Mouse (Mus musculus): ENCODE measurements around the gene Gns.

DNA sequence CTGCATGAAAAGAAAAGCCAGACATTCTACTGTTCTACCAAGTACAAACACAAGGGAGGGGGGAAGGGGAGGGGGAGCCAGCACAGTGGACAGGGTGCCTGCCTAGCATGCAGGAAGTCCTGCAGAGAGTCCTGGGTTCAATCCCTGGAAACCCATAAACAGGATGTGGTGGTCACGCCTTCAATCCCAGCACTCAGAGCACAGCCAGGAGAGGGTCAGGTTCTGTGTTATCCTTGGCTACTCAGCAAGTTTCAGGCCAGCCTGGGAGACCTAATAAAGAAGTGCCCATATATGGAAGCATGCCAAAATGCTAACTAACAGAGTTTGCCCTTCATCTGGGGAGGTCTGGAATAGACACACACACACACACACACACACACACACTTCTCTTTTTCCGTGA lies 64.2 kb downstream of the Gns start:
- TF ChIP-seq CTCF (IDR thresholded peaks at IDR 0.05; ENCODE audit: low read depth) (no peak), EP300 (IDR thresholded peaks at IDR 0.05; ENCODE audit: low read depth) (no peak)

All from liver, embryonic 14.5 days (tissue).